Mouse (Mus musculus) gastrocnemius, postnatal 36 days (tissue): Measurements from ENCODE around the gene Erp29. TPM values are rescaled to one million over a fixed set of nuclear protein-coding genes. Genes with fewer than 3 reads are reported as not detected.
A peak's percentile ranks its signal among the peaks of the same experiment; 100 is the strongest.
"Not testable (repeated sequence)": the region's sequence is repeated elsewhere in the genome, so short reads cannot be mapped to it uniquely, and the experiment has no call there.

Source experiments
- DNase-seq, 2 experiments: peaks; one replicate each; pipeline ENCODE4 v3.0.0; 2022
- intact Hi-C: fragments of 180-260 bp; cut with DNase I; formaldehyde crosslinking; loops from one replicate; pipeline ENCODE4 v1.15.1; 2025
- long read RNA-seq, 2 experiments: library from polyadenylated mRNA; stranded (forward); transcript quantifications; one replicate each; pipeline ENCODE4 v2.0.0; 2021
- total RNA-seq, 2 experiments: library from RNA; stranded (reverse); gene quantifications; 2 replicates each; pipeline ENCODE4 v1.2.3; 2021

Erp29 gene
- total RNA-seq = 10 to 100 TPM; 32.4 to 36.7 TPM
- long read RNA-seq, experiment 1, full-length matches to known transcripts = 21 of 29 reads
- long read RNA-seq, experiment 1, partial matches to known transcripts = 0 of 29 reads
- long read RNA-seq, experiment 1, other reads (novel, unspliced or antisense) = 8 of 29 reads
- long read RNA-seq, experiment 2, full-length matches to known transcripts = 26 of 33 reads
- long read RNA-seq, experiment 2, partial matches to known transcripts = 0 of 33 reads
- long read RNA-seq, experiment 2, other reads (novel, unspliced or antisense) = 7 of 33 reads

DNA sequence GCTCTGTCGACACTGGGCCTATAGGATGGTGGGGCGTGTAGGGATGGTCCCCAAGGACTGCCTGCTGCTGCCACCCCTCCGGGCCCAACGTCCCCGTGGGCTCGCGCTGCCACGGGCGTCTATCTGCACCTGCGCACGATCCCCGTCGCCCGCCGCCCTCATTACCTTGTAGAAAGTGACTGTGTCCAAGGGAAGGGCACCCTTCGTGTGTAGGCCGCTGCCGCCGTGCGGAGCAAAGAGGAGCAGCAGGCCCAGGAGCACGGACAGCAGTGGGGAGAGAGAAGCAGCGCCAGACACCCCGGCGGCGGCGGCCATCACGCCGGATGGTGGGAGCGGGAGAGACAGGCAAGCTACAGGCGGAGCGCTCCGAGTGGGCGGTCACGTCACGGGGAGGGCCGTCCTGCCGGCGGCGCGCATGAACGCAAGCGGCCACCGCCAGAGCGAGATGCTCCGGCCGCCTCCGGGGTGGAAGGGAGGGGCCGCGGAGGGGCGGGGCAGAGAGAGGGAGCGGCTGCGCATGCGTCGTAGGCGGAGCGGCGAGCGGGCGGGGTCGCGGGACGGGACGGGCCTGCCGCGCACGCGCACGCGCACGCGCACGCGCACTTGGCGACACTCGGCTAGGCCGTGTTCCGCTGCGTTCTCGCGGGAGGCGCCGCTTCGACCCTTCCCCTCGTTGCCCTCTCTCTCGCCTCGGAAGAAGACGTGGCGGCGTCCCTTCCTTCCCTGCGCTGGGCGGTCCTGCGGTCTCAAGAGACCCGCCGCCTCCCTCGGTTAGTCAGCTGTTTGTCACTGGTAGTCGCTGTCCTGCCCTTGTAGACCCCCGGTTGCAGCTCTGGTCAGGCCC, at the start of gene Erp29:
TSS of gene Erp29 (minus strand) at position 481 of the 844 bp plus-strand sequence.
- intact Hi-C loops = no loop called here
- DNase-seq = peak; percentile 98

DNA sequence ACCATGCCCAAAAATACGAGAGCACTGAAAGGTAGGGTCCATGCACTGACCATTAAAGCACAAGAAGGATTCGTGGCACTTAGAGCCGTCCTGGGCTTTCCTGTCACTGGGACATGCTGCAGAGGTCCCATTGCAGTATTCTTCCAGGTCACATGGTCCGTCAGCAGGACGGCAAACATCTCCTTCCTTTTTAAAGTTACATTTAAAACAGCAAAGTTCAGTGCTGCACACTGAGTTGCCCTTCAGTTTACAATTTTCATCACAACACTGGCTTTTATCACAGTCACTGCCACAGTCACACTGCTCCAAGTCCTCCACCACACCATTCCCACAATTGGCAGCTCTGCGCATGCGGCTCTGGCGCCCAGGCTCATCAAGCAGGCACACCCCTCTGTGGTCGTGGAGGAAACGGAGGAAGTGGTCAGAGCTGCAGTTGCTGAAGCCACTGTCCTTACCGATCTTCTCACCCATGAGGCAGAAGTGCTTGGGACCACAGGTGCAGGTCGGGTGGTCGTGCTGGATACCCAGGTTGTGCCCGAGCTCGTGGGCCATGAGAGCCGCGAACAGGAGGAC, 49.2 kb upstream of the Erp29 start:
- DNase-seq, intact Hi-C loops: not testable (repeated sequence)

DNA sequence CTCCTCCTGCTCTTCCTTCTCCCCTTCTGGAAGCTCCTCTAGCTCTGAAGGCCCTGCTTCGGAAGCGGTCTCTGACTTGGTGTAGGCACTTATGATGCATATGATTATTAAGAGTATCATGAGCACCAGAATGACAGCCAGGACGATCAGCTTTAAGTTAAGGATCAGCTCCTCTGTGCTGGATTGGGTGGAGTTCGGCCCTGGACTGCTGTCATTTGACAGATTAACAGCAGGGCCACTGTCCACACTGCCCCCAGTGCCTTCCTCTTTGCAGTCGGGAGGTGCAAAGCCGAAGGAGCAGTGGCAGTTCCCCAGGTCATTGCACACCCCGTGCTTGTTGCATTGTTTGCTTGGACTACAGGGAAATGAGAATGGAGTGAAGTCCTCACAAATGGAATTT, 48.4 kb upstream of the Erp29 start:
- intact Hi-C loops = no loop called here
- no peak for DNase-seq

DNA sequence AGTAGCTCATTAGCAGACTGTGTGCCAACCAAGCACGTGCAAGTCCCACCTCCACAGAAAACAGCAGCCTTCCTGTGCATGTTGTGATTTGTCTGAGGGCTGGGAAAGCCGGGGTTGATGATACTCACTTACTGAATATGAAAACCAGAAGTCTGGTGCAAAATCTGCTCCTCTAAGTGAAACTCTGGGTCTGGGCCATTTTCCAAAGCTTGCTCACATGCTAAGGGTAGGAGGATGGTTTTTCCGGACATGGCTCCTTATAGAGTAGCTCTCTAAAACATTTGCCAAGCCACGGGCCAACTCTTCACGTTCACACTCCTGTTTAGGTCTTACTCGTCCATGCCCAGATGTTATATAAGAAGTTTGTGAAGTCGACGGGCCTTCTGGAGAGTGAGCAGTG, 41.0 kb upstream of the Erp29 start:
- DNase-seq = no peak
- intact Hi-C loops = no loop called here

DNA sequence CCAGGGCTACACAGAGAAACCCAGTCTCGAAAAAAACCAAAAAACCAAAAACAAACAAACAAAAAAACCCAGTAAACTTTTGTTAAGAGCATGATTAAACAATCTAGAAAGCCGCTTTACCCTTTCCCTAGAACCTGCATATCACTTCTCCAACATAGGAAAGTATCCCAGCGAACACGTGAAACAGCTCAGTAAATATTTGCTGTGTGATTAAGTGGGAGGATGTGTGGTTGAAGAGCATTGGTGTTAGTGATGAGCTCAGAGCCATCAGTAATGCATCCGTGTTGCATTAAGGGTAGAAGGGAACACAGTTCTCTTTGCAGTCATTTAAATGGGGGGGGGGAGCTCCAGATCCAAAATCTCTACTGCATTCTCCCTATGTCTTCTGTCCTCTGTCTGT, 32.5 kb upstream of the Erp29 start:
- intact Hi-C loops = no loop called here
- no peak for DNase-seq

DNA sequence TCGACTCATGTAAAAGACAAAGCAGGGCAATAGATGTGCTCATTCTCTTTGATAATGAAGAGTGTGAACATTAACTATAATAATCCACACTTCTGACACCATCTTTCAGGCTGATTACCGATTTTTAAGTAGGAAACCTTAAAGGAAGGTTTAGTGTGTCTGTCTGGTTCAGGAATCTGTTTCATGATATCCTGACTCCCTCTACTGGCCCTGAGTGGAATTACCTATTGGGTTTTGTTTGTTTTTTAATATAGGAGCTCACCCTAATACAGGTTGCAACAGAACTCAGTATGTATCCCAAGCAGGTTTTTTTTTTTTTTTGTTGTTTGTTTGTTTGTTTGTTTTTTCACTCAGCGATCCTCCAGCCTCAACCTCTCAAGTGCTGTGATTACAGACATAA, 25.4 kb upstream of the Erp29 start:
- DNase-seq = no peak
- intact Hi-C loops = loop anchor here (5.0 kb wide), 1 partner anchor 35 kb away; no protein-coding TSS in a partner anchor

DNA sequence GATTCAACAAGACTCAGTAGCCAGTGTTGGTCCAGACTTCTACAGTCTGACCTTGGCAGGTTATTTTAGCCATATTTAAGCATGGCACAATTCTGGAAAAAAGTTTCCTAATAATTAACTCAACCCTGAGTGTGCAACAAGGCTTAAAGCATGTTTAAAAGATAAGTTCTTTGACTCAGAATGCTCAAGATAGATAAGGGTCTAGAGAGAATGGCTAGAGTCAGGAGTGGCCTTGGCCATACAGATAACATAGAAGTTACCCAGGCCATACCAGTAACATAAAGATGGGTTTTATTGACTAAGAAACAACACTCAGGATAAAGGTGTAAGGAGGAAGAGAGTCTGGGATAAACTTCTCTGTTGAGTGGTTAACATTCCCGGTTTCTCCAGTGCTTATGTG, 23.7 kb upstream of the Erp29 start:
- DNase-seq = no peak
- intact Hi-C loops = loop anchor here (5.0 kb wide), 1 partner anchor 34 kb away; no protein-coding TSS in a partner anchor

DNA sequence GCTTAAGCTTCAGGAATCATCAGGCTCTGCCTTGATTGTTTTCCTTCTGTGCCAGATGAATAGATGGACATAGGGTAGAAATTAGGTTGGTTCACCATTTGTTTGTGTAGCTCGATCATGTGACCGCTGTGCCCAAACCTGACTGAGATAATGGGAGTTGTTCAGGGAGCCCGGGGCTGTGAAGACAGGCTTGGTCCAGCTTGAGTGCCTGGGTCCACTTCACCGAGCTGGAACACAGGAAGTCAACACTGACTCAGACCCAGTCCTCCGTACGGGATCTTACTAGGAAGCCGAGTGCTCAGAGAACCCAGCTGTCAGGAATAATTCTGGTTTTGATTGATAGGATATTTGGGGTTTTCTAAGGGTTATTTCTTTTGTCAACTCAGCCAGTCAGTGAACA, 22.3 kb upstream of the Erp29 start:
- intact Hi-C loops = loop anchor here (5.0 kb wide), 1 partner anchor 32 kb away; no protein-coding TSS in a partner anchor
- no peak for DNase-seq

DNA sequence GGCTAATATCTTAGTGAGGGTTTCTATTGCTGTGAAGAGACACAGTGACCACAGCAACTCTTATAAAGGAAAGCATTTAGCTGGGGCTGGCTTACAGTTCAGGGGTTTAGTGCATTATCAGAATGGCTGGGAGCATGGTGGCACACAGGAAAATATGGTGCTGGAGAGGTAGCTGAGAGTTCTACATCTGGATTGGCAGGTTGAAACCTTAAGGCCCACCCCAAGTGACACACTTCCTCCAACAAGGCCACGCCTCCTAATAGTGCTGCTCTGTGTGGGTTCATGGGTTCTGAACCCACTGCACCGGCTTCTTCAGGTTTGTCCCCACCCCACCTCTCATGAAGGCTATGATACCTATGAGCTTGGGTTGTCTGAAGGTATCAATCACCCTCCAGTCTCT, 20.1 kb upstream of the Erp29 start:
- intact Hi-C loops = no loop called here
- no peak for DNase-seq

DNA sequence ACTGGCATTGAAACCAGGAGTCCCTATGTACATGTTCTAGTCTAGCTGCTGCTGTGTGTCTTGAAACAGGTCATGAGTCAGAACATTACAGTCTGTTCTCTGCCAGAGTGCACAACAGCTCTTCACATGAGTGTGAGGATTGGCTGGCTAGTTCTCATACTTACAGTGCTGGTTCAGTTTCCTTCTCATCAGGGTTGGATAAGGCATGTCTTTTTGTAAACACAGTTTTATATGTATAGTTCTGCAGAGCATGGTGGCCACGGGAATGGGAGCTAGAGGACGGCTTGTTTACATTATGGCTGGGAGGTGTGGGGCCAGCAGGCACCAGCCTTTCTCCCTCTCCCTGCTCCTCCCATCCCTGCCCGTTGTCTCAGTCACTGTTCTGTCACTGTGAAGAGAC, 17.3 kb upstream of the Erp29 start:
- intact Hi-C loops = no loop called here

DNA sequence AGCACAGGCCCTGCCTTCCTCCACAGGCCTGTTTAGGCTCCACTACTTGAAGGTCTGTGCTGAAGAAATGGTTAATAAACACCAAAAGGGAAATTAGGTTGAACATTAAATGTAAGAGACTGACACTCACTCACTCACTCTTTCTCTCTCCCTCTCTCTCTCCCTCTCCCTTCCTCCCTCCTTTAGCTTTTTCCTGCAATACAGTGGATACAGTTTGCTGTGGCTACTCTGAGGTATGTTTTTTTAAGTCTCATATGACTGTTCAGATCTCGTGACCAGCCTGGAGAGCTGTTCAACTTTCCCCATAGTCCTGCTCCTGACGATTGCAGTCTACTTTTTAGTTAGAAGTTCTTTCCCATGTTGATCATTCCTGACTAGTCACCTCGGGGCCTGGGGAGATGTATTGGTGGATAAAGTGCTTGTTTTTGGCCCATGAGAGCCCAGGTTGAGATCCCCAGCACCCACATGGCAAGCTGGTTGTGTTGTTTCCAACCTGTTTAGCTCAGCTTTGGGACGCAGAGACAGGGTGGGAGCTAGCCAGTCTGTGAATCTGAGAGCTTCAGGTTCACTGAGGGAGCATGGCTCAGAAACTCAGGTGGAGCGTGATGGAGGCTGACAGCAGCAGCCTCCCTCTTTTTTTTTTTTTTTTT, 11.4 kb upstream of the Erp29 start:
- intact Hi-C loops = no loop called here
- no peak for DNase-seq

More for the DNA sequence above, 17.3 kb upstream of the Erp29 start:
- DNase-seq = no peak

DNA sequence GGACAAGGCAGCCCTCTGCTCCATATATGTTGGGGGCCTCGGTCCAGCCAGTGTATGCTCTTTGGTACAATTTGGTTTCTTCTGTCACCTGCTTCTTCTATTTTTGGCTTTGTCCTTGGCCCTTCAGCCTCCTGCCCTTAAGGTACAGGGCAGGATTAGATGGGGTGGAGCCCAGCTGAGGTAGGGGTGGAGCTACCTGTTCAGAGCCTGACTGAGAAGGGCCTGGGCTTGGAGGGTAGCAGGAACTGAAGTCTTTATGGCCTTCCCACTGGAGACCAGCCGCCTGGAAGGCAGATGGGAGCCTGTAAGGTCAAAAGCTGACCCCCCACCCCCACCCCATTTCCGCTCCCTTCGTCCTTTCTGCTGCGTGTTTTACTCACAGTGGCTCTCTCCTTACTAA, 10.7 kb upstream of the Erp29 start:
- DNase-seq = no peak
- intact Hi-C loops = no loop called here

DNA sequence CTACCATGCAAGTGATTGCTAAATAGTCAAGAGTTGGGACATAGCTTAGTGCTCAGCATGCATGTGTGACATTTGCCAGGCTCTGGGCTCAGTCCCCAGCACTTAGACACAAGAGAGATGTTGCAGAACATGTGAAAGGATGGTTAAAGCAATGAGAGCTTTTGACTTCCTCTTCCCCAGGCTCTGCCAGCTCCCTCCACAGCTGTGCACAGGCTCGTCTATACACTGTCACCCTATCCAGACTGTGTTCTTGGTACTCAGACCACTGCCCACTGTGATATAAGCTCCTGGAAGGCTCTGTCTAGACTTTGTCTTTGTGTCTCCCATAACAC, 9.8 kb upstream of the Erp29 start:
- no peak for DNase-seq
- intact Hi-C loops = no loop called here

DNA sequence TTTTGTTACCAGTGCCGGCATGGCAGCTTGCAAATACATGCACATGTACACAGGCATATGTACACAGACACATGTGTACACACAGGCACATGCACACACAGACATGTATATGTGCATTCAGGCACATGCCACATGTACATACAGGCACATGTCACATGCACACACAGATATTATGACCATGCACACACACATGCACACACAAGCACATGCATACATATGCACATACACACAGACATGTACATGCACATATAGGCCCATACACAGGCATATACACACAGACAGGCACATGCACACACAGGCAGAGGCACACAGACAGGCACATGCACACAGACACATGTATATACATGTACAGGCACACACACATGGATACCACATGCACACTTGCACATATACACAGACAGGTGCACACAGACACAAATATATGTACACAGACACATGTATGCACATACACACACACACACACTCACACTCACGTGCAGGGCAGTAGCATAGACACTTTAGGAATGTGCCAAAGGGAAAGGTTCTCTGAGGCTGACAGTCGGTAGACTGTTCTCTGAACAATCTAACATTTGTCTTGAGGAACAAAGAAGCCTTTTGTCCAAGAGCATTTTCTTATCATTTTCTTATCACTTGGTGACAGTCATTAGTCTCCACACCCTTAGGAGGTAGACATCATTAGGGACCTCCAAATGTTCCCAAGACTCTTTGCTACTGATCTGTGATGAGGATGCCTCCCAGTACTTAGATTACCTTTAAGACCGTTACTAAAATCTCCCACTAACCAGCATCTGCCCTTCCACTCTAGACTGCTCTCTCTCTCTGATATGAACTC, 9.2 kb upstream of the Erp29 start:
- intact Hi-C loops = no loop called here
- DNase-seq = no peak

DNA sequence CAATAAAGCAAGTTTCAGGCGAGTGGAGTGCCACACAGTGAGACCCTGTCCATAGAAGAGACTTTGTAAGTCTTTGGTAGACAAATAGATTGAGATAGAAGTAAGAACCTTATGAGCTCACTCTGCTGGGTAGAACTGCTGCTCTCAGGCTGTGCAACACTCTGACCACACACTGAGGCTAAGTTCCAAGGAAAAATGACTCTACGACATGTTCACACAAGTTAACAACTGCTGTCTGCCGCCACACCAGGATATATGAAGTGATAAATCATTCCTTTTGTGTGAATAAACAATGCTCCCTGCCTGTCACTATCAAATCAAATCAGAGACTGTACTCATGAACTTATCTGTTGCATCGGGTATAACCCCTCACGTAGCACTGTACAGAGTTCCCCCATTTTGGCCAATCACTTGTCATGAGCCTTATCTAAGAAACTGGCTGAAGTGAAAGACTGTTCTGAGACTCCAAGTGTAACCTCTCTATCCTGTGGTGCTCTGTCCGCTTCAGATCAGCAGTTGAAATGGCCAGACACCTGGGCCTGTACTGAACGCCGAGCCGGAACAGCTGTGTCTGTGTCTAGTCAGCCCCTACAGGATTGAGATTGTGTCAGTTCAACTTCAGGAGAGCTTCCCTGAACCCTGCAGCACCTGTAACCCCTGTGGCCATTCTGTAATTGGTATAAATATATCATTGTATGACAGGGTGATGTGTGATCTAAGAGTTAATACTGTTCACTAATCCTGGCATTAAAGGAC, 3.4 kb upstream of the Erp29 start:
- DNase-seq = no peak
- intact Hi-C loops = no loop called here

DNA sequence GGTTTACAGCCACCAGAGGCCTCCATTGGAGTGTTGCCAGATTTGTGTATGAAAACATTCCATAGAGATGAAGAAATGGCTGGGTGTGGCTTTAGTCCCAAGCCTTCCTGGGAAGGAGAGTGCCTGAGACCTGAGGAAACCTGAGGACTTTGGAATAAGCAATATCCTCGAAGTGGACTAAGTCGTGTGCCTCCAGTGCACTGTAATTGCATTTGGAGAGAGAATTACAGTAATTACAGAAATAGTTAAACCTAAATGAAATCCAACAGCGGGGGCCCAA, 2.1 kb upstream of the Erp29 start:
- DNase-seq = no peak
- intact Hi-C loops = no loop called here

DNA sequence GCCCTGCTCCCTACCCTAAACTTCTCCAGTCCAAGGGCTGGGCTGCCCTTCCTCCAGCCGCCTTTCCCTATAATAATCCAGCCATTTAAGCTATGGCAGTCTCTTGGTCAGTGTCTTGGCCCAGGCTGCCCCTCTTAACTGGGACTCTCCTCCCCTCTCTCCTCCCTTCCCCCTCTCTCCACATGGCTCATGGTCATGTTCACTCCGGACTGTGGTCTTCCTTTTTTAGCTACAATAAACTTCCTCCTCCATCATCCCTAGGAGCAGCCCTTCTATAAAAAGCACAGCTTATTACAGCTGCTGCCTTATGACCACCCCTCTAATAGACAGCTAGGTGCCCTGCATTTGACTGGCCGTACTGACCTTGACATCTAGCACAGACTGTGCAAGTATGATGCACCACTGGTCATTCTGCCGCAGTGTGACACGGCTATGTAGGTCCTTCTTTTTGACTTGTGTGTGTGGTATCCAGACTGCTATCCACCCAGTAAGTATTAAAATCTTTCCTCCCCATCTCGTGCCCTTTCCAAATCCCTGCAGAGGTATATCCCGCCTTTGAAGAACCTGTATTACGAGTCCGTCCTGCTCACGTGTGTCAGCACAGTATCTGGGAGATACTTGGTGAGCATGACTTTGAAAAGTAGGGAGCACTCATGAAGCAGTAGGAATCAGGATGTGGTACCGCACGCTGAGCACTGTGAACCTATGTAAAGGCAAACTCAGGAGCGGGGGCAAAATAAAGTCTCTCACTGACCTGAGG, 1.6 kb upstream of the Erp29 start:
- no peak for DNase-seq
- intact Hi-C loops = no loop called here

DNA sequence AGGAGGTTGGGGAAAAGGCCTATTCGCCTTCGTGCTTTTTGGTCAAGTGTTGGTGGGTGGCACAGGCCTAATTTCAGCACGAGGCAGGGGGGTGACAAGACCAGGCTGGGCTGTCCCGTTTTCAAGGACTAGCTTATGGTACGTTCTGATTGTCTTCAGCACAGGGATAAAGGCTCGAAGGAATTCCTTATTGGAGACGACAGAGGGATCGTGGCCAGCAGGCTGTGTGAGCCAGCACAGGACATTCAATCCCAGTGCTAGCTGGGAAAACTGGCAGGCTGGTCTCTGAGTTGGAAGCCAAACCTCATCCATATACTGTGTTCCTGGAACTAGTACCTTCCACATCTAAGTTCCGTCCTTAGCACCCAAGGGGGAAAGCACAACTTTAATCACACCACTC, 600 bp upstream of the Erp29 start:
- intact Hi-C loops = no loop called here
- peak in 1 of 2 experiments; percentile 50 for DNase-seq

DNA sequence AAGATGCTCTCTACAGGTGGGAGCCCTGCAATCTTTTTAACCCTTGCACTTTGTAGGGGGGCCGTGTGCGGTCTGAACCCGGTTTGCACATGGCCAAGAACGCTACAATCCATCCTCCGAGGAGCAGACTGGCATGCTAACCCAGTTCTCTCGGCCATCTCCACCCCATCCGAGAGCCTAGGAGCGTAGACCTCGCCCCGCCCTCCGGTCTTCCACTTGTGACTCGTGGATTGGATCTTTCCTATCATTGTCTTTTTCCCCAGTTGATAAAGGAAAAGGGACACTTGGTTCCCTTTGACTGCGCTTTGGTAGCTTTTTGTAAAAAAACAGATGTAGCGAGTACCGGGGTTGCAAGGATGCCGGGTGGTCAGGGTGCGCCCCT, 671 bp downstream of the Erp29 start, which contains the start of gene Tmem116:
TSS of gene Tmem116 (plus strand) at position 250 of the 382 bp plus-strand sequence.
- no peak for DNase-seq
- intact Hi-C loops = no loop called here
